Mouse (Mus musculus): Measurements from ENCODE around the gene Cog6.

Gene Cog6

GRCm38 (mm10) chr3:53016436-53017340 is at the start of gene Cog6:
Gene Cog6 (minus strand): TSS chr3:53017237.
- peak; percentile 84 to 85 for DNase-seq (ENCODE audit: low read depth in 2 of 2, low spot score in 2 of 2)

GRCm38 (mm10) chr3:53066095-53066372 is 49.0 kb upstream of the Cog6 start:
- DNase-seq (ENCODE audit: low read depth in 2 of 2, low spot score in 2 of 2) = no peak

DNA sequence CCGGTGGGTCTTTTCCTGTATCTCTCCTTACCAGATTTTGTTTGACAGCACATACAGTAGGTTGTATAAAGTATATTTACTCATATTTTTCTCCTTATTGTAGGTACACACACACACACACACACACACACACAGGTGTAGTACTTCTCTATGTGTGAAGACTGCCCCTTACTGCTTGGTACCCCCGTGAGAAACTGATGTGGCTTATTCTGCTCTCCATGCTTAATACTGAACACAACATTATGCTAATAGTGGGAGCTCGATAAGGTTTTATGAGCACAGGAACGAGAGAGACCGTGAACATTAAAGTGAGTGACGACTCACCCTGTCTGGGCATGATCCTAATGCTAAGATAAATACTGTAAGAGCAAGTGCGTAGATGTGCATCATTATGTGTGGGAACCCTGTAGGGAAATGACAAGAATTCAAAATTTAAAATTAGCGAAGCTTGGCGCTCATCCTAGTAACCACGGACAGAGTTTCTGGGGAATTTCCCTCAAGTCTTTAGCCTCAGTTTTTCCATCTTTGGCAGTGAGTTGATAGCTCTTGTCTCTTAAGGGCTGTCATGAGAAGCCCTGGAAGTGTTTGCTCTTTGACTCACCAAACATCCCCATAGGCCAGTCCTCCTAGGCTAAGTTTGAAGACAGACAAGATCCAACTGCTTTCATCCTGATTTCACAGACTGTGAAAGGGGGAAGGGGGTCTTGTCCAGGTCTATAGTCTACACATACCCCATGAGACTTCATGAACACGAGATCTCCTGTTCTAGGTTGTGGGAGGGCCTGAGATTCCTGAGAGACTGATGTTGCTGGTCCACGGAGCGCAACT is 48.4 kb upstream of the Cog6 start:
- no peak for DNase-seq (ENCODE audit: low read depth in 2 of 2, low spot score in 2 of 2)

- DNase-seq (ENCODE audit: low read depth in 2 of 2, low spot score in 2 of 2) = no peak
Measured at GRCm38 (mm10) chr3:53063423-53064147, 46.5 kb upstream of the Cog6 start.

DNA sequence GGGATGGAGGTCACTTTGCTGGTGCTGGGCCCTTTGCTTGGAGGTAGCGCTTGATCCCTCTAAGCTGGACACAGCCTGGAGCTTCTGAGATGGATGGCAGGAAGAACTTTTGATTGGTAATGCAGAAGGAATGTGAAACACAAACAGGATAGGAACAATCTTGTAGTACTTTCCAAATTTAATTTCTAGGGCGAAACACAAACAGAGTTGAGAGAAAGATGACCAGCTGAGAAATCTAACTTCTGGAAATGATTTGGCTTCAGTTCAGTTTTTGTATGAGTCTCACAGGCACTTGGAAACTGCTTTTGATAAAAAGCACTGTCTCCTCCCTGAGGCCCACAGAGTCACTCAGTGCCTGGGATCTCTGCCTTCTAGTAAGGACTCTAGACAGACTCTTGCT is 42.9 kb upstream of the Cog6 start:
- no peak for DNase-seq (ENCODE audit: low read depth in 2 of 2, low spot score in 2 of 2)

- no peak for DNase-seq (ENCODE audit: low read depth in 2 of 2, low spot score in 2 of 2)
Measured at GRCm38 (mm10) chr3:53056430-53056829, 39.4 kb upstream of the Cog6 start.

DNA sequence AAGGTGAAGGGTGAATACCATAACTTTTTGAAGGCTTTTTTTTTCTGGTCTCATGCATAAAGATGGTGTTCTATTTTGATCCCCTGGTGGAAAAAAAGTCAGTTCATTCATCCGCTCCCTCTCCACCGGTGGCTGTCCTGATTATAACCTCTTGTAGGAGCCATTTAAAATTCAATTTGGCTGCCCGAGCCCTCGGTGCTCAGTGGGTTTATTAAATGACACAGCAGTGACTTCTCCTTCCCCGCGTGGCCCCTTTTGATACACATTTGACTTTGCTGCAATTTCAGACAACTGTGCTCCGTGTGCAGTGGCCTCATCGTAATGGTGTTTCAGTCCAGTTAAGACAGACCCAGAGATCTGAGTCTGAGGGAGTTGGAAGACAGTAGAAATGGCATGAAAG is 35.3 kb upstream of the Cog6 start:
- no peak for DNase-seq (ENCODE audit: low read depth in 2 of 2, low spot score in 2 of 2)

- DNase-seq (ENCODE audit: low read depth in 2 of 2, low spot score in 2 of 2) = no peak
Measured at GRCm38 (mm10) chr3:53046371-53046770, 29.3 kb upstream of the Cog6 start.

GRCm38 (mm10) chr3:53045697-53046096 is 28.7 kb upstream of the Cog6 start:
- DNase-seq (ENCODE audit: low read depth in 2 of 2, low spot score in 2 of 2) = no peak

DNA sequence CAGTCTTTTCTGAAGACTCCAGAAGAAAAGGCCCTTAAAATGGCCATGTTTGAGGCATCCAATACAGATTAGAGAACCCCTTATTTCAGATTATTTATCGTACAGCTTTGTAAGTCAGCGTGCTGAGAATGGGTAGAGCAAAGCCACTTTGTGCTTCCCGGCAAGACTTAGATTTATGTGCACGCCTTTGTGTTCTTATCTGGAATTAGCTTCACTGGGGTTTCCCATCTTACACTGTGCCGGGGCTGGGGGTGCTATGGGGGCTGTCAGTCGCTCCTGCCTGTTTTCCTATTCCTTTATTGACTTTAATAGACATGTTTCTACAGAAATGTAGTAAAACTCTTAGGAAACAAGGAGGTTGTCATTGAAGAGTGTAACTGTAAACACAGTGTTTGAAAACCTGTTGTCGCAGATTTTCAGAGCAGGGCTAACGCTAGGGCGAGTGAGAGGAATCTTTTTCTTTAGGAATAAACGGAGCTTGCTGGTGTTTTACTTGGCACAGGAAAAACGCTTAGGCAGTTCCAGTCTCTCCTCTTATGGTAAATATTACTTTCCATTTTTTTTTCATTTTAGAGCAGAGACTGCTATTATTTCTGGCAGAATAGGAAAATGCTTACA is 27.8 kb upstream of the Cog6 start:
- DNase-seq (ENCODE audit: low read depth in 2 of 2, low spot score in 2 of 2) = no peak

DNA sequence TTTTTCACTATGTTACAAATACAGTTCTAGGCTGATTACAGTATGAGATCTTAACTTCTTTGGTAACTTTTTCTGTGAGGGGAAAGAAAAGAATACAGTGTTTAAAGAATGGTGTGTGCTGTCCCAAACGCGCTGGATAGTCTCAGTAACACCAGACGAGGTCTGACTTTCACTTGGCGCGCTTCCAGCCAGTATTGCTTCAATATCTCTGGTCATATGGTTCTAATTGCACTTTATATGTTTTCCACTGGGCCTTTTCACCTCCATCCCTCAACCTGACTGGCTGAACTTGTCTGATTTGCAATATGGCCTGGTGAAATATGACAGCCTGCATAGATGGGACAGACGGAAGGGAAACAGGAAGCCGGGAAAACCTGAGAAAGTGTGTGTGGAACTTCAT is 27.2 kb upstream of the Cog6 start:
- DNase-seq (ENCODE audit: low read depth in 2 of 2, low spot score in 2 of 2) = no peak

DNA sequence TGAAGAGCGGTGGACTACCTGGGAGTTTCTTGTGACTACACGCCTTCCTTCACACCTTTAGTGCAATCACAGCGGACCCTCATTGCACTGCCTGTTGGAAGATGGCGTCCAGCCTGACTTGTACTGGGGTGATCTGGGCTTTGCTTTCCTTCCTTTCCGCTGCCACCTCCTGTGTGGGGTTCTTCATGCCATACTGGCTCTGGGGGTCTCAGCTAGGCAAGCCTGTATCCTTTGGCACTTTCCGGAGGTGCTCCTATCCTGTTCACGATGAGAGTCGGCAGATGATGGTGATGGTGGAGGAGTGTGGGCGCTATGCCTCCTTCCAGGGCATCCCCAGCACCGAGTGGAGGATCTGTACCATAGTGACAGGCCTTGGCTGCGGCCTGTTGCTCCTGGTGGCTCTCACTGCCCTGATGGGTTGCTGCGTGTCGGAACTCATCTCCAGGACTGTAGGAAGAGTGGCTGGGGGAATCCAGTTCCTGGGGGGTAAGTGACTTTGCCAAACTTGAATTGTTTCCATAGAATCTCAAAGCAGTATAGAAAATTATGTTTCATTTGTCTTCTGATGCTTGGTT is 26.3 kb upstream of the Cog6 start:
- DNase-seq (ENCODE audit: low read depth in 2 of 2, low spot score in 2 of 2) = no peak

DNA sequence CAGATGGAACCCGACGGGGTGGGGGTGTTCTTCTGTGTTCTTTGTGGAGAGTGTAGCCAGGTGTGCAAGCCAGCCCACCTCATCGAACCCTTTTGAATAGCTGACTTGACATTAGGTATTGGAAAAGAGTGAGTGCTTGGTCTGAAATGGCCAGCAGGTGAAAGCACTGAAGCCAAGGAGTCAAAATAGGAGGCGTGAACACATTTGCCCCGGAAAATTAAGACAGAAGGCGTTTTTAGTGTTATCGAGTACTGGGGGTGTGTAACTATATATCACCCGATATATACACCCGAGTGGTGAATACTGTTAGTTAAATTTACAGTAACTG is 25.2 kb upstream of the Cog6 start:
- DNase-seq (ENCODE audit: low read depth in 2 of 2, low spot score in 2 of 2) = no peak

GRCm38 (mm10) chr3:53041411-53042239 is 24.6 kb upstream of the Cog6 start, which contains the start of gene Lhfp:
Gene Lhfp (plus strand): TSS chr3:53041528.
- DNase-seq (ENCODE audit: low read depth in 2 of 2, low spot score in 2 of 2) = peak in 1 of 2 experiments; percentile 10

GRCm38 (mm10) chr3:53040593-53041410 is 23.8 kb upstream of the Cog6 start:
- DNase-seq (ENCODE audit: low read depth in 2 of 2, low spot score in 2 of 2) = no peak

- DNase-seq (ENCODE audit: low read depth in 2 of 2, low spot score in 2 of 2) = no peak
Measured at GRCm38 (mm10) chr3:53039746-53040145, 22.7 kb upstream of the Cog6 start.

GRCm38 (mm10) chr3:53038913-53039312 is 21.9 kb upstream of the Cog6 start:
- DNase-seq (ENCODE audit: low read depth in 2 of 2, low spot score in 2 of 2) = no peak

GRCm38 (mm10) chr3:53036941-53037340 is 19.9 kb upstream of the Cog6 start:
- DNase-seq (ENCODE audit: low read depth in 2 of 2, low spot score in 2 of 2) = peak in 1 of 2 experiments; percentile 19

DNA sequence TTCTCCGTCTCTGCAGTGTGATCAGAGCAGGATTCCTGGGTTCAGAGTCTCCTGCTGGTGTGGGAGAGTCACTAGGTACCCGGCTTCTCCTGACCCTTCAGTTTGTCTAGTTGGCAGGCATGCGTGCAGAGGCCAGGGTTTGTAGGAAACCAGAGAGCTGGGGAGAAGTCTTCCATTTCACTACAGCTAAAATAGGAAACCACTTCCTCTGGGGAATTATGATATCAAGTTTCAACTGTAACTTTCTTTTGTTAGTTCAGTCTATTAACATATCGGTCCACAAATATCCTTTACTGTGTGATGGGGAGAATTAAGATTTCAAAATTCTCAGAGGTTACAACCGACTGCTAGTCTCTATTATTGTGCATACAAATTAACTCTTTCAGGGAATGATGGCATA is 19.0 kb upstream of the Cog6 start:
- no peak for DNase-seq (ENCODE audit: low read depth in 2 of 2, low spot score in 2 of 2)

All from CD8-positive naive resting alpha-beta T cell, adult 2 months (primary cell).